Mouse (Mus musculus) ES-E14 (cell line): ENCODE measurements around the gene Bcar3.

Source experiments
- HCFC1 ChIP-seq: IDR thresholded peaks from 2 replicates; pipeline ENCODE4 v1.6.1; 2012; ENCODE audit warnings: low read length, inconsistent platforms, borderline replicate concordance; ENCODE audit not compliant: insufficient read depth
- MAFK ChIP-seq: IDR thresholded peaks from 2 replicates; pipeline ENCODE4 v1.6.1; 2014; ENCODE audit warnings: mild to moderate bottlenecking, low read depth, low read length, inconsistent platforms; ENCODE audit not compliant: insufficient read depth

- TF ChIP-seq MAFK: no peak
- no peak for TF ChIP-seq HCFC1
These were observed 242.2 kb downstream of the Bcar3 start for GRCm38 (mm10) chr3:122535938-122536703.
